Mouse (Mus musculus): Measurements from ENCODE around the gene Kcne1. TPM values are rescaled to one million over a fixed set of nuclear protein-coding genes. Genes with fewer than 3 reads are reported as not detected.

The Kcne1 gene
- polyA plus RNA-seq, 1 experiment = not detected

DNA sequence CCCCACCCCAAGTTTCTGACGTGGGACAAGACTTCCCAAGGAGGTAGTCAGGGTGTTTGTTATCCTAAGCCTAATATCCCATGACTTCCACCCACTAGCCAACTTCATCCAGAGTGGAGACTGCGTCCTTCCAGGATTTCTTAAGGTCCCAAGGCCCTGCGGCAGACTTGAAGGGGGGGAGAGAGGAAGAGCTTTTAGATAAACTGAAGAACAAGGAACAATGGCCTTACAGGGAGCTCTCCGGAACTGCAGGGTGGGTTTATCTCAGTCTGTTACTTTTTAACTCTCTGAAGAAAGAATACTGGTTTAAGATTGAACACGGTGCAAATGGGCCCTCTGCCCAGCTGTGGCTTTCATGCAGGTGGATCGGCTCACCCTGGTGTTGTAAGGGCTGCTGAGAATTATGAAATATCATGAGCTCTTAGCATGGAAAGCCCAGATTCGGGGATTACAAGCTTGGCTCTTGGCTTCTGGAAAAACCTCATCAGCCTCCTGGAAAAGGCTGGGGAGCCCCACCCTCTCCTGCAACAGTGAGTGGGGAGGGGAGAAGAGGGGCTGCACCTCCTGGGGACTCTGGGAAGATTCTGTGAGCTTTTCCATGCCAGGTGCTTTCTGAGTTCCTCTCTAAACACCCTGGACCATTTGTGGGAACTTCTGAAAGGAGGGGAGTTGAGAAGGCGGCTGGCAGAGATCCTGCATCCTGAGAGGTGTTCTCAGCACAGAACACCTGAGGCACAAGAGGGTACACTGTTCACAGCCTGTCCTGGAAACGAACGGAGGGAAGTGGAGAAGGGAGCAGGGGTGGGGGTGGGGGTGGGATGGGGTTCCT is 38.7 kb upstream of the Kcne1 start:
- TF ChIP-seq POLR2A (IDR thresholded peaks at IDR 0.05; ENCODE audit: insufficient read depth, low read depth, low read length) (no peak), CTCF (IDR thresholded peaks at IDR 0.05; ENCODE audit: insufficient read depth, low read depth, low read length) (no peak)
- H3K27ac ChIP-seq (ENCODE audit: insufficient read depth, low read depth, low read length) = no peak overlapping the region
- no peak overlapping the region for H3K4me3 ChIP-seq (ENCODE audit: insufficient read depth, low read depth, low read length)
- H3K4me1 ChIP-seq (ENCODE audit: control insufficient read depth, insufficient read depth, low read length) = peaks cover 30% of the 10 kb centered on the region
- 84% methylated on average over 10 of the region's 10 CpGs for WGBS

DNA sequence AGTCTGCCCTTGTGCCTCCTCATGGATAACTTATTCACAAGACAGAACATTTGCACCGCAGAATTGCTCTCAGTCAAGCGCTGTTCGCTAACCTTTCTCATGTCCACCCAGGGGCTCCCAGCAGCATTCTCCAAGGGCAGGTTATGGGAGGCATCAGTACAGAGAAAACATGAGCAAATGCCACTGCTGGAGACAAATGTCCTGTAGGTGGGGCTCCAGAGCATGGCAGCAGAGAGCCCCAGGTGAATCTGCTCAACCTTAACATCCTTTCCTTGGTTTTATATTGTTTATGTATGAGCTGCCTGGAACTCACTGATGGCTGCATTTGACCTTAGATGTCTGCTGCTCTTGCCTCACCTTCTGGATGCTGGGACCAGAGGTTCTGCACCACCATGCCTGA is 34.5 kb upstream of the Kcne1 start:
- 99% methylated on average over 3 of the region's 3 CpGs for WGBS
- no peak for TF ChIP-seq POLR2A (IDR thresholded peaks at IDR 0.05; ENCODE audit: insufficient read depth, low read depth, low read length)
- peaks cover 8% of the 10 kb centered on the region for H3K4me1 ChIP-seq (ENCODE audit: control insufficient read depth, insufficient read depth, low read length)
- no peak overlapping the region for H3K27ac ChIP-seq (ENCODE audit: insufficient read depth, low read depth, low read length)
- no peak overlapping the region for H3K4me3 ChIP-seq (ENCODE audit: insufficient read depth, low read depth, low read length)

DNA sequence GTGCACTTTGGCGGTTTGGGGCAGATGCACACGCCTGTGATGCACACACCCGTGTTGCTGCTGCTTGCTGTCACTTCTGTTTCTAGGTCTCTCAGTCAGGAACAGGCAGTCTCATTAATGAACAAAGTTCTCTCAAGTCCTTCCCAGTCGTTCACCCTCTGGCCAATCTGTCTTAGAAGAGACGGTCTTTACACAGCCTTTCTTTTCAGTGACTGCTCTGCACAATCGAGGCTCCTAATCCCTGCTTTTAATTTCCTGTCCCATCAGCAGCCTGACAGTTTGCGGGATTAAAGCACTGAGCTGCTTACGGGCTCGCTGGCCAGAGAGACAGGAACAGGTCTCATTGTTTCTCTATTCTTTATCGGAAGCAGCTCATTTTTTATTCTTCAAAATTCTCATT is 28.4 kb upstream of the Kcne1 start:
- Histone ChIP-seq H3K4me3 (ENCODE audit: insufficient read depth, low read depth, low read length) (no peak overlapping the region), H3K27ac (ENCODE audit: insufficient read depth, low read depth, low read length) (no peak overlapping the region), H3K4me1 (ENCODE audit: control insufficient read depth, insufficient read depth, low read length) (peaks cover 3% of the 10 kb centered on the region)
- TF ChIP-seq CTCF (IDR thresholded peaks at IDR 0.05; ENCODE audit: insufficient read depth, low read depth, low read length) = no peak
- no peak for TF ChIP-seq POLR2A (IDR thresholded peaks at IDR 0.05; ENCODE audit: insufficient read depth, low read depth, low read length)
- 46% methylated on average over 10 of the region's 10 CpGs for WGBS

DNA sequence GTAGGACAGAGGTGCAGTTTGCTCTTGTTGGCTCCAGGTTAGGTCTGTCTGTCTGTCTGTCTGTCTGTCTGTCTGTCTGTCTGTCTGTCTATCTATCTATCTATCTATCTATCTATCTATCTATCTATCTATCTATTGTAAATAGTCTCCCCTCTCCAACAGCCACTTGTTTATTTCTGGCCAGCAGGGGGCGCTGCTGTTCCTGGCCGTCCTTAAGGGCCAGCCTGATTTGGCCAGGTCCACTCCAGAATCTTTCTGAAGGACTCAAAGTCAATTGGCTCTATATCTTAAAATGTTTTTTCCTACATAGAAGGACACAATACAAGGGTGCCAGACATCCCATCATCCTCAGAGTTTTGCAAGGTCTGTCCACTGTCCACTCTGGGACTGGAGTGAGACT is 25.8 kb upstream of the Kcne1 start:
- Histone ChIP-seq H3K4me3 (ENCODE audit: insufficient read depth, low read depth, low read length) (no peak overlapping the region), H3K27ac (ENCODE audit: insufficient read depth, low read depth, low read length) (no peak overlapping the region), H3K4me1 (ENCODE audit: control insufficient read depth, insufficient read depth, low read length) (peaks cover 7% of the 10 kb centered on the region)
- TF ChIP-seq POLR2A (IDR thresholded peaks at IDR 0.05; ENCODE audit: insufficient read depth, low read depth, low read length) (no peak), CTCF (IDR thresholded peaks at IDR 0.05; ENCODE audit: insufficient read depth, low read depth, low read length) (peak; percentile 65; the same call in 1 of the 2 replicates)
- WGBS = 0% methylated on average over 2 of the region's 2 CpGs

DNA sequence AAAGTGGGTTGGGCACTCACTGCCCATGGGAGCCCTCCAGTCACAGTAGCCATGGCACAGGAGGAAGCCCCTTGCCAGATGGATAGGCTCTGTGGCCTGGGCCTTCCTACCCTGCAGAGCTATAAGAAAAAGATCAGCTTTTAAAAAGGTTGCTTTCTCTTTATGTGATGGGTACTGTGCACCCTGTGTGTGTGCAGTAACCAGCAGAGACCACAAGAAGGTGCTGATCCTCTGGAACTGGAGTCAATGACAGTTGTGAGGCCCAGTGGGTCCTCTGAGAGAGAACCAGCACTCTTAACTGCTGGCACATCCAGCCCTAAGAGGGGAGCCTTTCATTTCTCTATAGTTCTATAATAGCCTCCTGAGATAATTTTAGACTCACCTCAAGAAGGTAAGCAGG is 24.1 kb upstream of the Kcne1 start:
- no peak overlapping the region for H3K4me3 ChIP-seq (ENCODE audit: insufficient read depth, low read depth, low read length)
- H3K4me1 ChIP-seq (ENCODE audit: control insufficient read depth, insufficient read depth, low read length) = peaks cover 7% of the 10 kb centered on the region
- no peak overlapping the region for H3K27ac ChIP-seq (ENCODE audit: insufficient read depth, low read depth, low read length)
- TF ChIP-seq CTCF (IDR thresholded peaks at IDR 0.05; ENCODE audit: insufficient read depth, low read depth, low read length) (no peak), POLR2A (IDR thresholded peaks at IDR 0.05; ENCODE audit: insufficient read depth, low read depth, low read length) (no peak)

DNA sequence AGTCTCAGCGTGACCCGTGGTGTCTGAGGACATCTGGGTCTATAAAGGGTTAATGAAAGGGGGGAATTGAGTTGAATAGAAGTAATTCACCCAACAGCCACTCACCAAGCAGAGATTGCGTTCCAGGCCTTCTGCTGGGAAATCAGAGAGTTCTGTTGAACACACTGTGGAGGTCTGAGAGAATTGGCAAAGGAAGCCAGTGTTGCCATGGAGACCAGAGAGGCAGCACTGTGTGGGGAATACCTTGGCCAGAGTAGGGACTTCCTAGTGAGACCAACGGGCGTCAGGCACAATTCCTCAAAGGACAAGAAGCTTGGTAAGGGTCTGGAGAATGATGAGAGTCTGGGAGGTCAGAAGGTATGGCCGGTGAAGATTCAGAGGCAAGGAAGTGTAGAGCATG is 23.2 kb upstream of the Kcne1 start:
- TF ChIP-seq CTCF (IDR thresholded peaks at IDR 0.05; ENCODE audit: insufficient read depth, low read depth, low read length) (no peak), POLR2A (IDR thresholded peaks at IDR 0.05; ENCODE audit: insufficient read depth, low read depth, low read length) (no peak)
- 20% methylated on average over 6 of the region's 6 CpGs for WGBS

DNA sequence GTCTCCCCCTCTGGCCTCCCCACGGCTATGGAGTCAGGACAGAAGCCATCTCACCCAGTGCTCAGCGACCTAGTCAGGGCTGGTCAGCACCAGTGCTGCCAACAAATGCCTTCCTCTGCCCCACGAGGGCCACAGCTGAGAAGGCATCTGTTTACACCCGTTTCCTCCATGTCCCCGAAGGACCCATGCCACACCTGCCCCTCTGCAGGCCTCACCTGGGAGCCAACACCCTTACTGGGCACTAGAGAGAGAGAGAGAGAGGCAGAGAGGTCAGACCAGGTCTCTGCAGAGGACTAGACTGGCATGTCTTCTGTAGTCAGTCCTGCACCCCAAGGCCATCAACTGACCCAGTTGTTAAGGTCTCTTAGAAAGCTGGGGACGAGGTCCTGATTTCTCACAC is 21.8 kb upstream of the Kcne1 start:
- TF ChIP-seq CTCF (IDR thresholded peaks at IDR 0.05; ENCODE audit: insufficient read depth, low read depth, low read length) = no peak
- no peak for TF ChIP-seq POLR2A (IDR thresholded peaks at IDR 0.05; ENCODE audit: insufficient read depth, low read depth, low read length)
- Histone ChIP-seq H3K27ac (ENCODE audit: insufficient read depth, low read depth, low read length) (no peak overlapping the region), H3K4me1 (ENCODE audit: control insufficient read depth, insufficient read depth, low read length) (peaks cover 7% of the 10 kb centered on the region), H3K4me3 (ENCODE audit: insufficient read depth, low read depth, low read length) (no peak overlapping the region)
- 79% methylated on average over 6 of the region's 6 CpGs for WGBS

More for the DNA sequence above, 23.2 kb upstream of the Kcne1 start:
- Histone ChIP-seq H3K4me1 (ENCODE audit: control insufficient read depth, insufficient read depth, low read length) (peaks cover 7% of the 10 kb centered on the region), H3K27ac (ENCODE audit: insufficient read depth, low read depth, low read length) (no peak overlapping the region), H3K4me3 (ENCODE audit: insufficient read depth, low read depth, low read length) (no peak overlapping the region)

DNA sequence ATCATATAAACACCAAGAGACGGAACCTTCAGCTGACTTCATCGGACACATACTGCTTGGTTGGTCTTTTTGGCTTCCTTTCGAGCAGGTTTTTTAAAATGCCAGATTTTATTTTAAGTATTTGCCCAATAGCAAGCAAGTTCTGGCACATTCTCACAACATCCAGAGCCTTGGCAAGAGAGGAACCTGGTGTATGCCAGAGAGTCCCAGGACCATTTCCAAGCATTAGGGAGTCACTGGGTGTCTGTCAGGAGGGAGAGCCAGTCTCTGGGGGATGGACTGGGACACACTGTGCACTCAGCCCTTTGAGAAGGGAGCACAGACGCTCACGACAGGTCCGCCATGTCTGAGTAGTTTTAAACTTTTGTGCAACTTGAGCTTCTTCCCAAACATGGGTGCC is 17.7 kb upstream of the Kcne1 start:
- 69% methylated on average over 6 of the region's 6 CpGs for WGBS

DNA sequence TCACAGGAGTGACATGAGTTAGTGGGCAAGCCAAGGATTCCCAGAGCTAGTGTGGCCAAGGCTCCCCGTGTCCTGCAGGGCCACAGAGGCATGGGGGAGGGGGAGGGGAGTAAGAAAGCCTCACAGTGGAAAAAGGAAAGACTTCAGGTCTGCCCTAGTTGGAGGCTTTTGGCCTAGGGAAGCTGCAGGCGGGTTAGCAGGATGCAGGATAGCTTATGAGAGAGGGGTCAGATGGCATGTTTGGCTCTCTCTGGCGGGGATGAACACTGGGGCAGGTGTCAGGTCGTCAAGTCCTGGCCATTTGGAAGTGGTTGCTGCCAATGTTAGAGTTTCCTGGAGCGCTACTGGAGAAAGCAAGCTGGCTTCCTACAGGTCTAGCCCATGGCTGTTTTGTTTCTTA is 12.4 kb upstream of the Kcne1 start:
- no peak overlapping the region for H3K27ac ChIP-seq (ENCODE audit: insufficient read depth, low read depth, low read length)
- H3K4me1 ChIP-seq (ENCODE audit: control insufficient read depth, insufficient read depth, low read length) = peaks cover 5% of the 10 kb centered on the region; the same call in 1 of the 2 replicates
- TF ChIP-seq POLR2A (IDR thresholded peaks at IDR 0.05; ENCODE audit: insufficient read depth, low read depth, low read length) = no peak
- WGBS = 72% methylated on average over 5 of the region's 5 CpGs
- no peak overlapping the region for H3K4me3 ChIP-seq (ENCODE audit: insufficient read depth, low read depth, low read length)

More for the DNA sequence above, 17.7 kb upstream of the Kcne1 start:
- Histone ChIP-seq H3K27ac (ENCODE audit: insufficient read depth, low read depth, low read length) (no peak overlapping the region), H3K4me1 (ENCODE audit: control insufficient read depth, insufficient read depth, low read length) (no peaks in the 10 kb centered on the region), H3K4me3 (ENCODE audit: insufficient read depth, low read depth, low read length) (no peak overlapping the region)
- no peak for TF ChIP-seq POLR2A (IDR thresholded peaks at IDR 0.05; ENCODE audit: insufficient read depth, low read depth, low read length)
- TF ChIP-seq CTCF (IDR thresholded peaks at IDR 0.05; ENCODE audit: insufficient read depth, low read depth, low read length) = no peak

All from olfactory bulb, adult 2 months (tissue).